Mouse (Mus musculus): ENCODE results near the gene Disp1.

Gene Disp1

GRCm38 (mm10) chr1:183134427-183134826, 86.9 kb downstream of the Disp1 start:
- no peak for DNase-seq (ENCODE audit: low read depth in 2 of 2, low spot score in 2 of 2)

DNA sequence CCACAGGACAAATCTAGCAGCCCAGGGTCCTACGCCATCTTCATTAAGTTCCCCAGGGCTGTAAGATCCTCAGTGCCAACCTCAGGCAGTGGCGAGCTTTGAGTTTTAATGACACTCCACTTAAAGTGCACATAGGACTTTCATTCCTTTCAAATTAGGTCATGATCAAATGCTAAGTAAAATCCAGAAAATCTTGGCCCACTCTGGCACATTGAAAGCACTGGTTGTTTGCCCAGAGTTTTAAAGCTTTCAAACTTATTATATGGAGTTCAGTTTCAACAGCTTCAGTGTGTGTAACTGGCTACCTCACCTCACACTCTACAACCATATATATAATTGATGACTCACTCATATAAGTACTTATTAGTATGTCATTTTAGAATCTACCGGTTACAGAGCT, 87.9 kb downstream of the Disp1 start:
- no peak for DNase-seq (ENCODE audit: low read depth in 2 of 2, low spot score in 2 of 2)

GRCm38 (mm10) chr1:183127246-183127645, 94.1 kb downstream of the Disp1 start:
- no peak for DNase-seq (ENCODE audit: low read depth in 2 of 2, low spot score in 2 of 2)

DNA sequence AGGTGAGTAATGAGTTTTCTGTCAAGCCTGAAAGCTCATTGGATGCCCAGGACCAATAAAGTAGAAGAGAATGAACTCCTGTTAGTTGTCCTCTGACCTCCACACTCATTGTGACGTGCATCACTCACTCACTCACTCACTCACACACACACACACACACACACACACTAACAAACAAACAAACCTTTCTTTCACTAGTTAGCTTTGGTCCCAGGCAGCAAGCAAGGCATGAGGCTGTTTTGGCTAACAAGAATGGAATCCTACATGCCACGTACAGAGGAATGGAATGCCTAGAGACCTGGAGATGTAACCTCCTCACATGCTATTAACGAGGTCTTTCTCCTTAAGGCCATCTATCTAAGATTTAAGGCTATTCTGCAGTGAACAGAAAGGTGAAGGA, 97.6 kb downstream of the Disp1 start:
- DNase-seq (ENCODE audit: low read depth in 2 of 2, low spot score in 2 of 2) = no peak

GRCm38 (mm10) chr1:183120341-183120923, 100.9 kb downstream of the Disp1 start:
- no peak for DNase-seq (ENCODE audit: low read depth in 2 of 2, low spot score in 2 of 2)

DNA sequence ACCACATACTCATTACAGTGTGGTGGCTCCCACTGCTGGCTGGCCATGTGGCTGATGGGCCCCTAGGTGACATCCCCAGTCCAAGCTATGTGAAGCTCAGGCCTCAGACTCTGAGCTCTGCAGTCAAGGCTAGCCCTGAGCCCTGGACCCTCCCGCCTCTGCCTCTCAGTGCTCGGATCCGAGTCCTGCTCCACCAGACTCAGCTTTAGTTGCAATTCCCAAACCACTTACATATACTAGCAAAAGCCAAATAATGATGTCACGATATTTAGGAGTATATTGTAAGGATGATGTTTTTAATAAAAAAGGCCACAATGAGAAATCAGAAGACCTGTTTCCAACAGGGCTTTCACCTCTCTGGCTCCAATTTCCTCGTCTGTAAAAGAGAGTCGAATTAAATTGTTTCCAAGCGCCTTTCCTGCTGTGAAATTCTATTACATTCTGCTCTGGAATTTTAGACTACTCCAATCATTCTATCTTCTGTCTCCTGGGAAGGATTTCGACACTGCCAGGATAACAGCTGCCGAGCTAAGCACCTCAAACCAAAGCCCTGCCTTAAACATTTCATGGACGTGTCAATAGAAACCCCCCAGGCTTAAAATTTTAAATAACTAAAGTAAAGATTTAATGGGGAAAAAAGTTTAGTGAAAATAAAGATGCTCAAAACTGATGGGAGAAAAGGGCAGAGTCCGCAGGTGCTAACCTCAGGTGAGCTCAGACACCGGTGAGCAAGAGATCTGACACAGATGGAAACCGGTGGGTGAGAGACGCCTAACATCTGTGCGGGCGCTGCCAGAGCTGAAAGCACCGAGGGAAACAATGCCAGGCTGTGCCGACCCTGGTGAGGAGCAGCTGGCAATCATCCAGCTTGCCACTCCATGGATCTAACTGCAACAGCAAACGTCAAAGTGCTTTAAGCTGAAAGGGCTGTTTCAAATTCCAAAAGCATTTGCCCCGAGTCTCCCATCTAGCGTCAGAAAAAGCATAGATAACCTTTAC, 103.2 kb downstream of the Disp1 start:
- DNase-seq (ENCODE audit: low read depth in 2 of 2, low spot score in 2 of 2) = no peak

DNA sequence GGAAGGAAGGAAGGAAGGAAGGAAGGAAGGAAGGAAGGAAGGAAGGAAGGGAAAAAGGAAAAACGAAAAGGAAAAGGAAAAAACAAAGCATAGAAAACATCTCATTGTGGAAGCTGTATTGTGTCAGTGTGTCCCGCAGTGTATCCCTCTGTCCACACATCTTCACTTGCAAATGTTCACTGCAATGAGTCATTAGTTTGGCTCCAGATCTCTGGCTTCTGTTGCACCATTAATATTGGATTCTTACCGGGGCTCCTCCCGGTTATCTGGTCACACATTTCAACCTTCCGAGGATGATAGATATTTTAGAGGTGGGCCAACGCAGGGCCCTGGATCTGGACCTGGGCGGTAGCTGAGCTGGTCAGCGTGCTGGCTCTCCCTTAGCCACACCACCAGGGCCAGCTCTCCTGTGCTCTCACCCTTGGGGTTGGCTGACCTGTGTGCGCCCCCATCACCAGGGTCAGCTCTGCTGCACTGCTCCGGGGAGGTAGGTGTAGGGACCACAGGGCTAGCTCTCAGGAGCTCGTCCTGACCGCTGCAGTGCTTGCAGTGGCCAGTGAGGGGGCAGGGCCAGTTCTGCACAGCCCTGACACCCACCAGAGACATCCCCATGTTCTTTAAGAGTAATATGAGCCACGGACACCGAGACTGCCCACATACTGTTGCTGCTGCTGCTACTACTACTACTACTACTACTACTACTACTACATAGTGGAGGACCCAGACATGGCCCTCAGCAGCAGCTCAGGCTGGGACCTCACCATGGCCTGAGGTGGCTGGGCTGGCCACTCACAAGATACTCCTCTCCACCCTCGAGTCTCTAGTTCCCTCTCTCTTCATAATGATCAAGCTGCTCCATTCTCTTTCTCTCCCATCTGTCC, 104.1 kb downstream of the Disp1 start:
- DNase-seq (ENCODE audit: low read depth in 2 of 2, low spot score in 2 of 2) = no peak

- no peak for DNase-seq (ENCODE audit: low read depth in 2 of 2, low spot score in 2 of 2)
Observed at GRCm38 (mm10) chr1:183116441-183116840, 104.9 kb downstream of the Disp1 start.

- DNase-seq (ENCODE audit: low read depth in 2 of 2, low spot score in 2 of 2) = no peak
Observed at GRCm38 (mm10) chr1:183115076-183115475, 106.2 kb downstream of the Disp1 start.

- DNase-seq (ENCODE audit: low read depth in 2 of 2, low spot score in 2 of 2) = no peak
Observed at GRCm38 (mm10) chr1:183114554-183114953, 106.8 kb downstream of the Disp1 start.

GRCm38 (mm10) chr1:183113546-183113945, 107.8 kb downstream of the Disp1 start:
- no peak for DNase-seq (ENCODE audit: low read depth in 2 of 2, low spot score in 2 of 2)

GRCm38 (mm10) chr1:183107476-183107875, 113.8 kb downstream of the Disp1 start:
- DNase-seq (ENCODE audit: low read depth in 2 of 2, low spot score in 2 of 2) = no peak

- no peak for DNase-seq (ENCODE audit: low read depth in 2 of 2, low spot score in 2 of 2)
Observed at GRCm38 (mm10) chr1:183104696-183105095, 116.6 kb downstream of the Disp1 start.

DNA sequence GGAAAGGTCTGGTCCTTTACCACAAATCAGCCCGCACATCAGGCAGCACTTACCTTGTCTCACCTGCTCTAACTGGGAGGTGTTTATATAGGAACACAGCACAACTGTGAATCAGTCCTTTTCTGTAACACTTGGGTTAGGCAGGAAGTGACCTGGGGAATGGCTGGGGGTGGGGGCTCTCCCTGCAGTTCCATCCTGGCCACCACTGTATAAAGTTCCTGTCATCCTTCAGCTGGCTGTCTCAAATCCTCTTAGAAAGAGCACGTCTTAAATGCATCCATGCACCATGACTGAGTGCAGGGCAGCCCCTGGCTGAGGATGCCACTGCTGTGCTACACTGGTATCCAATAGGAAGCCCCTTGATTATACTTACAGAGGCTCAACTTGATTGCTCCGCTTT, 118.5 kb downstream of the Disp1 start:
- DNase-seq (ENCODE audit: low read depth in 2 of 2, low spot score in 2 of 2) = no peak

DNA sequence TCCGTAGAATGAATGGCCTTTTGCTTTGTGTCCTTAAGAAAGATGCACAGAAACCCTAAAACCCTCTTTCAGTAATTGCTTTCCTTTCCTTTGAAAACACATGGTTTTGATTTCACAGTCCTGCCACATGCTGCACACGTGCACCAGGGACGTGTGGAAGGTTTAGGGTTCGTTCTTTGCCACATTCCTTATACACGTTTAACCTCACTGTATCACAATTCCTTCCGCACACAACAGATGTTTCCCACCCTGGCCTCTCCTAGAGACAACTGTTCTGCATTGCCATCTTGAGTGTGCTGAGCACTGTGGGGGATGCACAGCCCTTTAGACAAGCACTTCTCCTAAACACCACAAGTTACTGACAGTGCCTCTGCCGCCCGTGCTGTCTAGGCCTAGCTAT, 119.2 kb downstream of the Disp1 start:
- no peak for DNase-seq (ENCODE audit: low read depth in 2 of 2, low spot score in 2 of 2)

DNA sequence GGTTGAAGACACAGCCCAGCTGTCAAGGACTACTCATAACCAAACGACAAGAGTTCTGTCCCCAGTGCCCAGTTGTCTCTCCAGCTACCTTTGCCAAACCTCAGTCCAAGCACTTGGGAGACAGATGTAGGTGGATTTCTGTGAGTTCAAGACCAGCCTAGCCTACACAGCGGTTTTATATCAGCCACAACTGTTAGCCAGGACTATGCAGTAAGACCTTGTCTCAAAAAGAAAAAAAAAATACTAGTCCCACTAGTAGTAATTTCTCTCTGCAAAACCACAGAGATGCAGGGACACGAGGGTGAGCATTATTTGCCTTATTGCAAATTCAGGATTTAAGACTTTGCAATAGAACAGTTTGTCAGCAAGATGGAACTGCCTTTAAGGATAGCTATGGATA, 120.0 kb downstream of the Disp1 start:
- no peak for DNase-seq (ENCODE audit: low read depth in 2 of 2, low spot score in 2 of 2)

- DNase-seq (ENCODE audit: low read depth in 2 of 2, low spot score in 2 of 2) = no peak
Observed at GRCm38 (mm10) chr1:183100245-183100644, 121.1 kb downstream of the Disp1 start.

DNA sequence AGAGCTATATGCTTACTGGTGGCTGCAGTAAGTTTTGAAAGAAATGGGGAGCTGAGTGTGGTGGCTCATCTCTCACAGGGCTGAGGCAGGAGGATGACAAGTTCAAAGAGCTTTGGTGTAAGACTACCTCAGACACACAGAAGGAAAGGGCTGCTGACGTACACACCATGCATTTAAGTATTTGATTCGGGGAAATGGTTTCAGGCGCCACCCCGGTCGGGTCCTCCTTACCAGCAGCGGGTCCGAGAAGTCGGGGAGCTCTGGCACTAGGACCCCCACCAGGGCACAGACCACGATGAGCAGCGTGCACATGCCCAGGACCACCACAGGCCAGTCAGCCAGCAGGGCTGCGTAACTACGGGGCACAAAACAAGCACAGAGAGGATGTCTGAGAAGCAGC, 121.6 kb downstream of the Disp1 start:
- no peak for DNase-seq (ENCODE audit: low read depth in 2 of 2, low spot score in 2 of 2)

GRCm38 (mm10) chr1:183097606-183098005, 123.7 kb downstream of the Disp1 start:
- DNase-seq (ENCODE audit: low read depth in 2 of 2, low spot score in 2 of 2) = no peak

- DNase-seq (ENCODE audit: low read depth in 2 of 2, low spot score in 2 of 2) = no peak
Observed at GRCm38 (mm10) chr1:183095454-183096088, 125.8 kb downstream of the Disp1 start.

GRCm38 (mm10) chr1:183092296-183092695, 129.0 kb downstream of the Disp1 start:
- no peak for DNase-seq (ENCODE audit: low read depth in 2 of 2, low spot score in 2 of 2)
